Mouse (Mus musculus): Measurements from ENCODE around the gene Stt3b. TPM values are rescaled to one million over a fixed set of nuclear protein-coding genes. Genes with fewer than 3 reads are reported as not detected.

Stt3b gene
- total and polyA plus RNA-seq, 2 experiments from 2014 or later, result 66.0 to 111 TPM

DNA sequence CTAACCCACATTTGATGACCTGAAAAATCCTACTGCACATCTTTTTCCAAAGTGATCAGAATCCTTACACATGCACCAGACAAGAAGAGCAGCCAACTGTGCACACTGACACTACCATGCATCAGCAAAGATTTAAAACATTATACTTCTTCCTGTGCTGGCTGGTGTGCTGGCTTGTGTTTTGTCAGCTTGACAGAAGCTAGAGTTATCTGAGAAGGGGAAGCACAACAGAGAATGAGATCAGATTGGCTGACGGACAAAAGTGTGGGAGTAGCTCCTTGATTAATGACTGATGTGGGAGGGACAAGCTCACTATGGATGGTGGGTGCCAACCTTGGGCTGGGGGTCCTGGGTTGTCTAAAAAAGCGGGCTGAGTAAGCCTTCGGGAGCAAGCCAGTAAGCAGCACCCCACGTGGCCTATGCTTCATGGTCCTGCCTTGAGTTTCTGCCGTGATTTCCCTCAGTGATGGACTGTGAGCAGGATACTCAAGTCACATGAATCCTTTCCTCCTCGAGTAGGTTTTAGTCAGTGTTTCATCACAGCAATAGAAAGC, 52.4 kb downstream of the Stt3b start:
- Histone ChIP-seq H3K4me3 (ENCODE audit: low read length) (no peak overlapping the region), H3K4me1 (ENCODE audit: insufficient read depth, low read length) (no peaks in the 10 kb centered on the region), H3K27ac (no peak overlapping the region), H3K36me3 (ENCODE audit: insufficient read depth, low read length) (peaks cover 4% of the 10 kb centered on the region; the same call in 1 of the 2 replicates), H3K27me3 (ENCODE audit: insufficient read depth, low read length) (no peaks in the 10 kb centered on the region), H3K9ac (replicated peaks; ENCODE audit: low read length) (no peak overlapping the region), H3K4me2 (ENCODE audit: low read depth, low read length) (no peak overlapping the region), H3K9me3 (ENCODE audit: low read length) (no peaks in the 10 kb centered on the region)
- DNase-seq (ENCODE audit: low spot score), result no peak
- WGBS, result 73% methylated on average over 6 of the region's 6 CpGs
- no peak for ATAC-seq
- TF ChIP-seq CTCF (IDR thresholded peaks at IDR 0.05; ENCODE audit: low read depth), result no peak

DNA sequence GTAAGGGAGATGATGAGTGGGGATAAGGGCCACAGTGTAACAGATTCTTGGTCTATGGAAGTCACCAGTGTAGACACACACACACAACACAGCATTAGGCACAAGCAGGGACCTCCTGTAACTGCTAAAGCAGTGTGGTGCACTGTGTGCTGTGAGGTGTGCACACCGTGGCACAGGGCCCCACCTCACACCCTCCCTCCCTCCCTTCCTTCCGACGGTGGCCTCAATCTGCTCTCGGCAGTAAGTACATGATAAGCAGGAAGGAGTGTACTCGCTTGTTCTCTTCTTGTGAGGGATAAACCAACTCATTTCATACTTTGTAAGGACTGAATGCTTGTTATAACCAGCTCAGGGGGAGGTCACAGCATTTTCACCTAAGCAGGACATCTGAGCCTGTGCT, 61.1 kb downstream of the Stt3b start:
- no peaks in the 10 kb centered on the region for H3K4me1 ChIP-seq (ENCODE audit: insufficient read depth, low read length)
- H3K4me3 ChIP-seq (ENCODE audit: low read length), result no peak overlapping the region
- no peak overlapping the region for H3K27ac ChIP-seq
- no peak for TF ChIP-seq CTCF (IDR thresholded peaks at IDR 0.05; ENCODE audit: low read depth)
- H3K9ac ChIP-seq (replicated peaks; ENCODE audit: low read length), result no peak overlapping the region
- H3K27me3 ChIP-seq (ENCODE audit: insufficient read depth, low read length), result no peaks in the 10 kb centered on the region
- DNase-seq (ENCODE audit: low spot score), result no peak
- peaks cover 50% of the 10 kb centered on the region for H3K36me3 ChIP-seq (ENCODE audit: insufficient read depth, low read length)
- no peak overlapping the region for H3K4me2 ChIP-seq (ENCODE audit: low read depth, low read length)
- ATAC-seq, result no peak
- WGBS, result 83% methylated on average over 5 of the region's 5 CpGs
- H3K9me3 ChIP-seq (ENCODE audit: low read length), result no peaks in the 10 kb centered on the region

DNA sequence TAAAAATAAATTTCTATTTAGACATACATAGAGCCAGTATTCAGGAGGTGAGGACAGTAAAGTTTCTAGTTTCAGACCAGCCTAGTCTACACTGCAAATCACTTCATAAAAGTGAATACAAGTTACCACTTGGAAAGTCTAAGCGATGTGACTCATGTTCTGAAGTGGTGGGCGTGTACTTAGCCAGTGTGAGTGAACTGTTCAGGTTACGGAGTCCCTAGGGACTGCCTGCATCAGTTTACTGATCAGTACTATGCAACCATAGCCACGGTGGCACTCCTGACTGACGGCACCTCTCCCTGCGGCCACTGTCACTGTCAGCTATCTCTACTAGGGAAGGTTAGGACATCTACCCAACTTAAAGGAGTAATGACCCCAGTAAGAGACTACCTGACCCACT, 65.1 kb downstream of the Stt3b start:
- ATAC-seq (0 out of 2 replicates have a peak, but pooled peaks have one; percentile 29), DNase-seq (ENCODE audit: low spot score) (no peak)
- TF ChIP-seq CTCF (IDR thresholded peaks at IDR 0.05; ENCODE audit: low read depth), result no peak
- WGBS, result 89% methylated on average over 6 of the region's 6 CpGs
- Histone ChIP-seq H3K4me1 (ENCODE audit: insufficient read depth, low read length) (no peaks in the 10 kb centered on the region), H3K36me3 (ENCODE audit: insufficient read depth, low read length) (peaks cover 73% of the 10 kb centered on the region), H3K9me3 (ENCODE audit: low read length) (no peaks in the 10 kb centered on the region), H3K27me3 (ENCODE audit: insufficient read depth, low read length) (no peaks in the 10 kb centered on the region), H3K9ac (replicated peaks; ENCODE audit: low read length) (no peak overlapping the region), H3K4me2 (ENCODE audit: low read depth, low read length) (no peak overlapping the region), H3K27ac (no peak overlapping the region), H3K4me3 (ENCODE audit: low read length) (no peak overlapping the region)

GRCm38 (mm10) chr9:115243630-115244029, 66.6 kb downstream of the Stt3b start:
- H3K27ac ChIP-seq, result no peak overlapping the region
- 76% methylated on average over 6 of the region's 6 CpGs for WGBS
- H3K4me1 ChIP-seq (ENCODE audit: insufficient read depth, low read length), result no peaks in the 10 kb centered on the region
- H3K27me3 ChIP-seq (ENCODE audit: insufficient read depth, low read length), result no peaks in the 10 kb centered on the region
- TF ChIP-seq CTCF (IDR thresholded peaks at IDR 0.05; ENCODE audit: low read depth), result no peak
- peaks cover 64% of the 10 kb centered on the region for H3K36me3 ChIP-seq (ENCODE audit: insufficient read depth, low read length)
- H3K9ac ChIP-seq (replicated peaks; ENCODE audit: low read length), result no peak overlapping the region
- no peak overlapping the region for H3K4me2 ChIP-seq (ENCODE audit: low read depth, low read length)
- no peak overlapping the region for H3K4me3 ChIP-seq (ENCODE audit: low read length)
- ATAC-seq (no peak), DNase-seq (ENCODE audit: low spot score) (no peak)
- no peaks in the 10 kb centered on the region for H3K9me3 ChIP-seq (ENCODE audit: low read length)

GRCm38 (mm10) chr9:115239861-115240260, 70.4 kb downstream of the Stt3b start:
- H3K4me2 ChIP-seq (ENCODE audit: low read depth, low read length), result no peak overlapping the region
- H3K4me1 ChIP-seq (ENCODE audit: insufficient read depth, low read length), result no peaks in the 10 kb centered on the region
- no peak for TF ChIP-seq CTCF (IDR thresholded peaks at IDR 0.05; ENCODE audit: low read depth)
- ATAC-seq, result no peak
- H3K9me3 ChIP-seq (ENCODE audit: low read length), result no peaks in the 10 kb centered on the region
- 93% methylated on average over 5 of the region's 5 CpGs for WGBS
- H3K4me3 ChIP-seq (ENCODE audit: low read length), result no peak overlapping the region
- no peak overlapping the region for H3K27ac ChIP-seq
- H3K9ac ChIP-seq (replicated peaks; ENCODE audit: low read length), result no peak overlapping the region
- no peak for DNase-seq (ENCODE audit: low spot score)
- peaks cover 35% of the 10 kb centered on the region for H3K36me3 ChIP-seq (ENCODE audit: insufficient read depth, low read length)
- no peaks in the 10 kb centered on the region for H3K27me3 ChIP-seq (ENCODE audit: insufficient read depth, low read length)

GRCm38 (mm10) chr9:115237943-115238342, 72.3 kb downstream of the Stt3b start:
- Histone ChIP-seq H3K27ac (no peak overlapping the region), H3K4me2 (ENCODE audit: low read depth, low read length) (no peak overlapping the region), H3K9ac (replicated peaks; ENCODE audit: low read length) (no peak overlapping the region), H3K4me1 (ENCODE audit: insufficient read depth, low read length) (no peaks in the 10 kb centered on the region), H3K36me3 (ENCODE audit: insufficient read depth, low read length) (peaks cover 18% of the 10 kb centered on the region), H3K4me3 (ENCODE audit: low read length) (no peak overlapping the region), H3K27me3 (ENCODE audit: insufficient read depth, low read length) (no peaks in the 10 kb centered on the region), H3K9me3 (ENCODE audit: low read length) (no peaks in the 10 kb centered on the region)
- ATAC-seq, result no peak
- no peak for DNase-seq (ENCODE audit: low spot score)
- TF ChIP-seq CTCF (IDR thresholded peaks at IDR 0.05; ENCODE audit: low read depth), result no peak

DNA sequence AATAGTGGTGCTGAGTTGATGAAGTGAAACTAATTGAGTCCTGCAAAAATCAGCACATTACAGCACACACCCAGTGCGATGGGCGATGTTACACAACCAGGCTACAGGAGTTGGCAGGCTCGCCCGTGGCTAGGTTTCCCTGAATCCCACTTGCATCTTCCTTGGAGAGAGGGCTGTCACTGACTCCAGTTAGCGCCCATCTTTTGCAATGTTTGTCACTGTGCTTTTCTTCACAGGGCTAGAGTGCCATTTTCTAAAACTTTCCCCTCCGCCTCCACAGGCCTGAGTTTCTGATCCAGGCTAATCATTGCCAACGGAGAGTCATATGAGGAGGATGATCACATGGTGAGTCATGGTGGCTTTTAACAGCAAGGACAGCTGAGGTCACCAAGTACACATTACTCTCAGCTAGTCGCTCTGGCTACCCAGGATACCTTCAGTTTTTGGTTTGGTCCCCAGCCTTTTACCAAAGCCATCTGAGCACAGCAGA, 73.8 kb downstream of the Stt3b start:
- Histone ChIP-seq H3K4me3 (ENCODE audit: low read length) (no peak overlapping the region), H3K9ac (replicated peaks; ENCODE audit: low read length) (no peak overlapping the region), H3K27me3 (ENCODE audit: insufficient read depth, low read length) (no peaks in the 10 kb centered on the region), H3K4me2 (ENCODE audit: low read depth, low read length) (no peak overlapping the region), H3K4me1 (ENCODE audit: insufficient read depth, low read length) (no peaks in the 10 kb centered on the region), H3K27ac (no peak overlapping the region), H3K36me3 (ENCODE audit: insufficient read depth, low read length) (peaks cover 8% of the 10 kb centered on the region; the same call in 1 of the 2 replicates), H3K9me3 (ENCODE audit: low read length) (no peaks in the 10 kb centered on the region)
- DNase-seq (ENCODE audit: low spot score) (no peak), ATAC-seq (no peak)
- WGBS, result 75% methylated on average over 8 of the region's 8 CpGs
- TF ChIP-seq CTCF (IDR thresholded peaks at IDR 0.05; ENCODE audit: low read depth), result no peak

Data from hindbrain, postnatal 0 days (tissue).